Mouse (Mus musculus): Measurements from ENCODE around the gene Lmo1.

Lmo1 gene

GRCm38 (mm10) chr7:109169505-109170440 lies 5.2 kb downstream of the Lmo1 start:
- TF ChIP-seq CTCF (conservative IDR thresholded peaks at IDR 0.05; ENCODE audit: low read length) (no peak), POU5F1 (IDR thresholded peaks at IDR 0.05; ENCODE audit: borderline replicate concordance, low read length) (no peak), NANOG (IDR thresholded peaks at IDR 0.05; ENCODE audit: borderline replicate concordance, low read length) (no peak)
- peaks cover 11% of the 10 kb centered on the region for H3K9me3 ChIP-seq (ENCODE audit: low read length)
- peaks cover 38% of the 10 kb centered on the region for H3K4me1 ChIP-seq (replicated peaks; ENCODE audit: low read depth, low read length)
- no peaks in the 10 kb centered on the region for H3K36me3 ChIP-seq (ENCODE audit: insufficient read depth, low read length)
- peak overlapping the region; percentile 80 for H3K4me3 ChIP-seq (replicated peaks; ENCODE audit: low read length)
- peaks cover 94% of the 10 kb centered on the region for H3K27me3 ChIP-seq (ENCODE audit: insufficient read depth, low read length)

DNA sequence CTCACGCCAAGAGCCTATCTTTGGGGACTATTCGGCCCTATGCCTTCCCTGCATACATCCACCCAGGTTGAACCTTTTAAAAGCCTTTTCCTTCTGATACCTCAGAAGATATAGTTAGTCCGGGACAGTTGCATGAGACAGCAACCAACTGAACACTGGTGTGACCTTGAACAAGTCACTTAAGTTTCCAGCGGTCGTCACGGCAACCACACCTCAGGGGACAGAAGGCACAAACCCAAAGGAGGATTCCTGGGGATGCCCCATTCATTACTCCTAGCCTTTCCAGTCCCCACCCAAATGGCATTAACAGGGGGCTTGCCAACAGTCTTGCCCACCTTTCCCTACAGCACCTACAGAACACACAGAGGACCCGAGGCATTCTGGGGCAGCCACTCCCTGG lies 6.3 kb downstream of the Lmo1 start:
- TF ChIP-seq POU5F1 (IDR thresholded peaks at IDR 0.05; ENCODE audit: borderline replicate concordance, low read length) (no peak), CTCF (conservative IDR thresholded peaks at IDR 0.05; ENCODE audit: low read length) (no peak), NANOG (IDR thresholded peaks at IDR 0.05; ENCODE audit: borderline replicate concordance, low read length) (no peak)
- H3K36me3 ChIP-seq (ENCODE audit: insufficient read depth, low read length): no peaks in the 10 kb centered on the region

DNA sequence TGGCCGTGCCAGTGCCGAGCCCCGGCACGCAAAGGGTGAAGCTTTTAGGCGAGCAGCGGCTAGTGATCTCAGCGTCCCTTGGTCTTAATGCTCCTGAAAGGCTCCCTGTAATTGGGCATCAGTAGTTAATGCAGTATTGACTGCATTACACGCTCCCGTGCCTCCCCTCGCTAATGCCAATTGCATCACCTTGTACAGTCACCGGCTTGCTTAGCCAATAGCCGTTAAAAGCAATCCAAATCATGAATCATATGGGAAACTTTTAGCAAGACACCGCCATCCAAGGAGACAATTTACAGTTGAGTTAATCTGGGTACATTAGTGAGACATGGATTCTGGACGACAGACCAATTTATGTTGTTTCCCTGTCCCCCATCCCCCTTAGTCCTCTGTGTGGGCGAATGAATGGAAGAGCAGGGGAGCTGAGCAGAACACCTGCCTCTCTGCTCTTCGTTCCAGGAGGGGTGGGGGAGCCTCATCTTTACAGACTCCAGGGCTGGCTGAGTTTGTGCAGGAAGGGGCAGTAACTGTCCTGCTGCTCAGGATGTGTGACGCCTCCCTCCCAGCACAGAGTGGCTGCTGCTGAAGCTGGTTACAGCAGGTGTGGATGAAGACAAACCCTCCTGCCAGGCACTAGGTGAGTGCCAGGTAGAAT lies 8.9 kb downstream of the Lmo1 start:
- no peak for TF ChIP-seq POU5F1 (IDR thresholded peaks at IDR 0.05; ENCODE audit: borderline replicate concordance, low read length)
- no peak for TF ChIP-seq NANOG (IDR thresholded peaks at IDR 0.05; ENCODE audit: borderline replicate concordance, low read length)
- no peak for TF ChIP-seq CTCF (conservative IDR thresholded peaks at IDR 0.05; ENCODE audit: low read length)
- peaks cover 66% of the 10 kb centered on the region for H3K27me3 ChIP-seq (ENCODE audit: insufficient read depth, low read length)
- H3K9me3 ChIP-seq (ENCODE audit: low read length): peaks cover 11% of the 10 kb centered on the region
- no peaks in the 10 kb centered on the region for H3K36me3 ChIP-seq (ENCODE audit: insufficient read depth, low read length)
- H3K4me1 ChIP-seq (replicated peaks; ENCODE audit: low read depth, low read length): peaks cover 24% of the 10 kb centered on the region
- H3K4me3 ChIP-seq (replicated peaks; ENCODE audit: low read length): no peak overlapping the region; the same call in 1 of the 2 replicates

More for the DNA sequence above, 6.3 kb downstream of the Lmo1 start:
- Histone ChIP-seq H3K4me1 (replicated peaks; ENCODE audit: low read depth, low read length) (peaks cover 31% of the 10 kb centered on the region), H3K4me3 (replicated peaks; ENCODE audit: low read length) (no peak overlapping the region), H3K9me3 (ENCODE audit: low read length) (peaks cover 11% of the 10 kb centered on the region), H3K27me3 (ENCODE audit: insufficient read depth, low read length) (peaks cover 89% of the 10 kb centered on the region)

DNA sequence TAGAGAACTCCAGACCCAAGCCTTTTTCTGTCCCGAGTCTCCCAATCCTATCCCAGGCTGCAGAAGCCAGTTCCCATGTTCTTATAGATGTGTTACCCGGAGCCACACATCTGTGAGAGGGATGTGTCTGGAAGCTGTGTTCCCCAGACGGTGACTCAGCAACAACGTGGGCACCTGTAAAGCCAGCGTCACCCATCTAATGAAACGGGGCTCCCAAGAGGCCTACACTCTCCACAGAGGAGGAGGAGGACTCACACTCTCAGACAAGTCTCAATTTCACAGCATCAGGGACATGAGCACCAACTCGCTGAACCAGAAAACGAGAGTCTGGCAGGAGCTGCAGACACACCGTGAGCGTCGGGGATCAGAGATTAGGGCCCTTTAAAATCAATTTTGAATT lies 20.7 kb downstream of the Lmo1 start:
- Histone ChIP-seq H3K36me3 (ENCODE audit: insufficient read depth, low read length) (no peaks in the 10 kb centered on the region), H3K4me3 (replicated peaks; ENCODE audit: low read length) (no peak overlapping the region), H3K9me3 (ENCODE audit: low read length) (peaks cover 3% of the 10 kb centered on the region; the same call in 1 of the 2 replicates), H3K4me1 (replicated peaks; ENCODE audit: low read depth, low read length) (no peaks in the 10 kb centered on the region), H3K27me3 (ENCODE audit: insufficient read depth, low read length) (peaks cover 34% of the 10 kb centered on the region)
- no peak for TF ChIP-seq POU5F1 (IDR thresholded peaks at IDR 0.05; ENCODE audit: borderline replicate concordance, low read length)

GRCm38 (mm10) chr7:109153538-109153937 lies 21.5 kb downstream of the Lmo1 start:
- no peaks in the 10 kb centered on the region for H3K36me3 ChIP-seq (ENCODE audit: insufficient read depth, low read length)
- no peak for TF ChIP-seq POU5F1 (IDR thresholded peaks at IDR 0.05; ENCODE audit: borderline replicate concordance, low read length)
- no peak for TF ChIP-seq NANOG (IDR thresholded peaks at IDR 0.05; ENCODE audit: borderline replicate concordance, low read length)
- no peak for TF ChIP-seq CTCF (conservative IDR thresholded peaks at IDR 0.05; ENCODE audit: low read length)

DNA sequence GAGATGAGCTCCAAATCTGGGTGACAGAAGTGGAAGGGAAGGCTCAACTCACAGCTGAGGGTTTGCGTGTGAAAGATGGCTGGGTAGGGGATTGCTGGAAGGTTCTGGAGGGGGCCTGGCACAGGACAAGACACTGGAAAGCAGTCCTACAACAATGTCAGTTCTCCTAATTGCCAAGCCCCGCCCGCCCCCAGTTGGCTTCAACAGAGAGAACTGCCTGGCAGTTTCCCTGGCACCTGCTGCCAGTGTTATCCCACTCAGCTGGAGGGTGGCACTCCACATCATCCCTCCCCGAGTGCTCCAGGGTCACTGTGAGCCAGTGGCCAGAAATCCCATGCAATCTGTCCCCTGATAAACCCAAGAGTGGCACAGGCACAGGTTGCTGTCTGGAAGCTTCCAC lies 23.9 kb downstream of the Lmo1 start:
- H3K9me3 ChIP-seq (ENCODE audit: low read length): peaks cover 3% of the 10 kb centered on the region; the same call in 1 of the 2 replicates
- H3K4me3 ChIP-seq (replicated peaks; ENCODE audit: low read length): no peak overlapping the region
- H3K4me1 ChIP-seq (replicated peaks; ENCODE audit: low read depth, low read length): peaks cover 7% of the 10 kb centered on the region
- peaks cover 40% of the 10 kb centered on the region for H3K27me3 ChIP-seq (ENCODE audit: insufficient read depth, low read length)
- H3K36me3 ChIP-seq (ENCODE audit: insufficient read depth, low read length): no peaks in the 10 kb centered on the region
- TF ChIP-seq NANOG (IDR thresholded peaks at IDR 0.05; ENCODE audit: borderline replicate concordance, low read length): no peak
- no peak for TF ChIP-seq POU5F1 (IDR thresholded peaks at IDR 0.05; ENCODE audit: borderline replicate concordance, low read length)
- no peak for TF ChIP-seq CTCF (conservative IDR thresholded peaks at IDR 0.05; ENCODE audit: low read length)

More at GRCm38 (mm10) chr7:109153538-109153937, 21.5 kb downstream of the Lmo1 start:
- H3K9me3 ChIP-seq (ENCODE audit: low read length): peaks cover 3% of the 10 kb centered on the region; the same call in 1 of the 2 replicates
- H3K4me3 ChIP-seq (replicated peaks; ENCODE audit: low read length): no peak overlapping the region
- peaks cover 36% of the 10 kb centered on the region for H3K27me3 ChIP-seq (ENCODE audit: insufficient read depth, low read length)
- H3K4me1 ChIP-seq (replicated peaks; ENCODE audit: low read depth, low read length): no peaks in the 10 kb centered on the region

GRCm38 (mm10) chr7:109145211-109145610 lies 29.8 kb downstream of the Lmo1 start:
- TF ChIP-seq CTCF (conservative IDR thresholded peaks at IDR 0.05; ENCODE audit: low read length) (no peak), NANOG (IDR thresholded peaks at IDR 0.05; ENCODE audit: borderline replicate concordance, low read length) (no peak), POU5F1 (IDR thresholded peaks at IDR 0.05; ENCODE audit: borderline replicate concordance, low read length) (no peak)

GRCm38 (mm10) chr7:109144705-109145104 lies 30.3 kb downstream of the Lmo1 start:
- TF ChIP-seq POU5F1 (IDR thresholded peaks at IDR 0.05; ENCODE audit: borderline replicate concordance, low read length) (no peak), CTCF (conservative IDR thresholded peaks at IDR 0.05; ENCODE audit: low read length) (no peak), NANOG (IDR thresholded peaks at IDR 0.05; ENCODE audit: borderline replicate concordance, low read length) (no peak)
- Histone ChIP-seq H3K36me3 (ENCODE audit: insufficient read depth, low read length) (no peaks in the 10 kb centered on the region), H3K4me3 (replicated peaks; ENCODE audit: low read length) (no peak overlapping the region), H3K27me3 (ENCODE audit: insufficient read depth, low read length) (peaks cover 51% of the 10 kb centered on the region), H3K9me3 (ENCODE audit: low read length) (no peaks in the 10 kb centered on the region), H3K4me1 (replicated peaks; ENCODE audit: low read depth, low read length) (peaks cover 35% of the 10 kb centered on the region)

More at GRCm38 (mm10) chr7:109145211-109145610, 29.8 kb downstream of the Lmo1 start:
- Histone ChIP-seq H3K36me3 (ENCODE audit: insufficient read depth, low read length) (no peaks in the 10 kb centered on the region), H3K4me1 (replicated peaks; ENCODE audit: low read depth, low read length) (peaks cover 35% of the 10 kb centered on the region), H3K27me3 (ENCODE audit: insufficient read depth, low read length) (peaks cover 56% of the 10 kb centered on the region), H3K9me3 (ENCODE audit: low read length) (no peaks in the 10 kb centered on the region), H3K4me3 (replicated peaks; ENCODE audit: low read length) (no peak overlapping the region)
